Mouse (Mus musculus) embryo, embryonic 11.5 days (tissue): ENCODE measurements around the gene Orm3.

ENCODE experiments used
- DNase-seq: peaks from one replicate; pipeline ENCODE4 v3.0.0-alpha.2; 2012; ENCODE audit warnings: low read depth, low spot score

Orm3 gene

GRCm38 (mm10) chr4:63368577-63368976 is 12.6 kb downstream of the Orm3 start:
- DNase-seq, result peak; percentile 62

GRCm38 (mm10) chr4:63370897-63371296 is 14.9 kb downstream of the Orm3 start:
- no peak for DNase-seq

- DNase-seq, result no peak
Observed at GRCm38 (mm10) chr4:63371890-63372289, 15.9 kb downstream of the Orm3 start.

GRCm38 (mm10) chr4:63373404-63373803 is 17.4 kb downstream of the Orm3 start:
- no peak for DNase-seq

- no peak for DNase-seq
Observed at GRCm38 (mm10) chr4:63374331-63374730, 18.4 kb downstream of the Orm3 start.

DNA sequence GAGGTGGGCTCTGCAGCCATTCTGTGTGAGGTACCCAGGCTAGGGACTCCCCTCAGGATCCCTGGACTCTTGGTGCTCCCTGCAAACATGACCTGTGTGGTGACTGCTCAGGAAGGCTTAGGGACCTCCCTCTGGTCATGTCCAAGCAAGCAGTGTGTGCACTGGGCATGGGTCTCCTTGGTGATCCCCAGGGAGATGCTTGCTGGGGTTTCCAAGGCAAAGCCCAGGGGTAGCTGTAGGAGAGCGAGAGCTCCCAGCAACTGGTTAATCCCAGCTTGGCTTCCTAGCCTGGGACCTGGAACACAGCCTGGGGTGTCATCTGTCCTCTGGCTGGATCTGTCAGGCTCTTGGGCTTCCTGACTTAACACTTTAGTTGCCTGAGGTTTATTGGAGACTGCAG is 19.4 kb downstream of the Orm3 start:
- no peak for DNase-seq

GRCm38 (mm10) chr4:63377483-63377882 is 21.5 kb downstream of the Orm3 start:
- no peak for DNase-seq

- no peak for DNase-seq
Observed at GRCm38 (mm10) chr4:63382676-63383369, 26.9 kb downstream of the Orm3 start.

DNA sequence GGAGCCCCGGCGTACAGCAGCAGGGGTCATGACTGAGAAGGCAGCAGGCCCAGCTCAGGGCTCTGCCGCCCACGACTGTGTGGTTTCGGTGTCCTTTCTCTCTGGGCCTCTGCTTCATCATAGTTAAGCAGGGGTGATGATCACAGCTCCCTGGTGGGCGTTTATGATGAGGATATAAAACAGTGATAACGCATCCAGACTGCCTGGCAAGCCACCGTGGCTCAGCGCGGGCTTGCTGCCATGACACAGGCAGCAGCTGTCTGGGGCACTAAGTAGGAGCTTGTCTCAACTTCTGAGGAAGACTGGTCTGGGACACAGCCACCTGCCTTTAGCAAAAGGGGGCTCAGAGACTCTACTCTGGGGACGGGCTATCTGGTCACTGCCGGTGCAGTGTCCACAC is 27.5 kb downstream of the Orm3 start:
- DNase-seq, result no peak

DNA sequence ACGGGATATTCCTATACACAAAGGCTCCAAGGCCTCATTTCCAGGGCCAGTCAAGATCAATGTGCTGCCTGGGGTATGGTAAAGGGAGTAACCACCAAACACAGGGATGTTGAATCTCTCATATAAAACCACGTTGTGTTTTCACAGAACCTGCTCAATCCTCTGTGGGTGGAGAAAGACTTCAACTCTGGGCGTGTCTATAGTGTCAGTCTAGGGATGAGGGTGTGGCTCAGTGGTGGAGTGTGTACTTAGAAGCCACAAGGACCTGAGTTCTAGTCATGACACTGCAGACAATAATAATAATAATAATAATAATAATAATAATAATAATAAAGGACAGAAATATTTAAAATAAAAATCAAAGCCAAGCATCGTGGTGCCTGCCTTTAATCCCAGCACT is 28.3 kb downstream of the Orm3 start:
- DNase-seq, result no peak

- no peak for DNase-seq
Observed at GRCm38 (mm10) chr4:63385253-63385652, 29.3 kb downstream of the Orm3 start.

DNA sequence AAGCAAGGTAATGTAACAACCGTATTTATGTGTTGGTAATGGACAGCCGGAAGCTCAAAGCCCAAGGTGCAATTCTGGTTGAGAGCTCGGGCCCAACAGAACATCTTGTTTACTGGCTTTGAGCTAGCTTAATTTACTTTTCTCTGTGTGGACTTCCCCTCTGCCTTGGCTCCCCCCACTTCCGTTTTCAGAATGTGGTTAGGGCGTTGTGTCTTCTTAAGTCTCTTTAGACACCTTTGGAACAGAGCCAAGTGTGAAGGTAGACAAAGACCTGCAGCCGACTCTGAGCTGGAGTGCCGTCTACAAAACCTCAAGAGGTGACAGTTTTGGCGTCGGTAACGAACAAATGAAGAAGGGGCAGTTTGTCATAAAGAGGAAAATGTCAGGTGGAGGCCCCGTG is 29.8 kb downstream of the Orm3 start:
- DNase-seq, result no peak

- no peak for DNase-seq
Observed at GRCm38 (mm10) chr4:63388029-63388428, 32.1 kb downstream of the Orm3 start.

DNA sequence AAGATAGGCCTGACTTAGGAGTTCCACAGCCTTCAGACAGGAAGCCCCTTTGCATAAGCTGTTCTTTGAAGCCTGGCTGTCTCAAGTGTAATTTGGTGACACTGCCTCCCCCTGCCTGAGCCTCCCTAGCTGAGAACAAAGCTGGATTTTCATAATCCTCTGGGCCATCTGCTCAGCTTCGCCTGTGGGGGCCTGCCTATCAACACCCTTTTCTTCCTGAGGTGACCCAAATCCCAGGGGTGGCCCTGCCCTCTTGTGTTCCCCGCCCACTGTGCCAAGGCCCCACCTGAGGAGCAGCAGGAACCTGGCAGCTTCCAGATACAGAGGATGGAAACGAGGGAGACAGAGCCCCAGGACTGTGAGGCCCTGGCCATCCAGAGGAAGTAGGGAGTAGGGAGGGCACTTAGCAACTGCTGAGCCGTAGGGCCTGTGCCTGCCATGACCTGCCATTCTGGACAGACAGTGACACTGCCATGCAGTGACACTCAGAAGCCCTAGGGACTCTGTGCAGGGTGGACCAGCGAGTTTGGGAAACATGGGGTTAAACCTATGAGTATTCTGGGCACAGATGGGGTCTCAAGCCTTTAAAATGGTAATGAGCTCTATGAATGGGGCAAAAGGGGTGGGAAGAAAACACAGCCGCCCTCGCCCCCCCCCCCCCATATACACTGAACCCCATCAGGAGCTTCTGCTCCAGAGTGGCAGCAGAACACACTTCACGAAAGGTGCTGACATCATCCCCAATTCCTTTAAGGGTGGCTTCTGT is 33.3 kb downstream of the Orm3 start:
- DNase-seq, result no peak

DNA sequence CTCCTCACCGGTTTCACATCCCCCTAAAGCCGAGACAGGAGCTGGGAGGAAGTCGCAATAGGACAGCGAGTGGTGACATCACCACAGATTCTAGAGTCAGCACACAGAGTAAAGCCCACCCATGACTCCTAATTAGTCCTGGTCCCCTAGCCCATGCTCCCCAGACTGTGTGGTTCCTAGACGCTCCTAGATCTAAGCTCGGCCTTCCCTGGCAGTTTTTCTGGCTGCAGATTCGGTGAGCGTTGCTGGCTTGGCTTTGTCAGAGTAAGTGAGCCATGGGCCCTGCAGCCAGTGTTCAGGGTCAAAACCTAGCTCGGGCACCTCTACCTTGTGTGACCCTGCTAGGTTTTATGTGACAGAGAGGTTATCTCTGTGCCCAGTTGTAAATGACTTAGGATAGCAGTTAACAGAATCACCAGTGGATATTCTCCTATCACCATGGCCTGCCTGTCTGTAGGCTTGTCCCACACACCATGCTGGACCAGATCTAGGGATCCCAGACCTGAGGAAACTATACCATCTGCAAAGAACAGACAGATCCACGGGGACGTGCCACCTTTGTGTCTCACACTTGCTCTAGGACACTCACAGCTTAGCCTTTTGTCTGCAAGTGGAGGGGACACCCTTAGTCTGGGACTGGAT is 34.0 kb downstream of the Orm3 start:
- DNase-seq, result no peak

GRCm38 (mm10) chr4:63391322-63391721 is 35.4 kb downstream of the Orm3 start:
- DNase-seq, result no peak

GRCm38 (mm10) chr4:63397981-63398537 is 42.1 kb downstream of the Orm3 start:
- DNase-seq, result no peak

- no peak for DNase-seq
Observed at GRCm38 (mm10) chr4:63398854-63399609, 43.1 kb downstream of the Orm3 start.

DNA sequence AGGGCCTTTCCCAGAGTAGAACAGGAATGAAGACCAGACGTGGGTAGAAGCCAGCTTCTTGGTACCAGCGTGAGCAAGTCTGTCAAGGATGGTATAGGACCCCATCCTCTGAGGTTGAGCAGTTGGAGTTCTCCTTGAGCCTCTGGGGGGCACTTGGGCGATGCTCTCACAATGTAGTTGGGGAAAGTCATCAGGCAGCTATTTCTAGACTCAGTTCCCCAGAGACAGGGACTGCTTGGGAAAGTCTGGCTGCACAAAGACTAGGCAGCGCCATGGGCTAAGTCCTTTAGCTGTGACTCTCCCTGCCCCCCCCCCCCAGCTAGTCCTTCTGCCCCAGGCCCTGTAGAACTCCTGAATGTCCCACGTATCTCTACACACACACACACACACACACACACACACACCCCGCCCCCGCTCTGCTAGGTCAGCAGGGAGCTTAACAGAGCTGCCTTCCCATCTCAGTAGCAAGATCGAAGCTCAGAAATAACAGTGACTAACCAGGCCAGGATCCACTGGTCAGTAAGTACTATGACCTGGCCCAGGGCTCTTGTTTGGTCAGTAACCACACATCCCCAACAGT is 43.8 kb downstream of the Orm3 start:
- no peak for DNase-seq

GRCm38 (mm10) chr4:63400541-63401306 is 44.8 kb downstream of the Orm3 start:
- no peak for DNase-seq

DNA sequence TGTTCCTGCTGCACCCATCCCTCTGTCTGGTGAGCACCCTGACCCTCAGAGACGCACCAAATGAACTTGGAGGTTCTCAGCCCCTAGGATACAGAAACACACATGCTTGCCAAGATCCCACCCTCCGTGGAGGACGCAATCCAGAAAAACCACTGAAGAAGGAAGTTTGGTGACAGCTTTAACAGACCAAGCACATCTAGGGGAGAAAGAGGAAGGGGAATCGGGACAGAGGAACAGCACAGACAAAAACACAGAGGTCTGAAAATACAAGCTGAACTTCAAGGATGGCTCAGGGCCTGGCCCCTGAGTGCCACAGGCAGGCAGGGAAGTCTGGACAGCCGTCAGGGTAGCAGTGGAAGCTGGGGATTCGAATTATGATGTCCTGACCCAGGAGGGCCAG is 45.7 kb downstream of the Orm3 start:
- no peak for DNase-seq
